Mouse (Mus musculus) lung, adult 2 months (tissue): Measurements from ENCODE around the gene Gm3453.
"Not testable (repeated sequence)": the region's sequence is repeated elsewhere in the genome, so short reads cannot be mapped to it uniquely, and the experiment has no call there.

ENCODE experiments used
- CTCF ChIP-seq: fragments of 200-500 bp; IDR thresholded peaks from 2 replicates; pipeline ENCODE4 v1.5.1; 2011; ENCODE audit warnings: mild to moderate bottlenecking, low read length, control low read depth; ENCODE audit not compliant: insufficient read depth
- POLR2A ChIP-seq: fragments of 200-500 bp; IDR thresholded peaks from 2 replicates; pipeline ENCODE4 v1.6.1; 2011; ENCODE audit warnings: low read depth, mild to moderate bottlenecking, control low read depth, low read length, borderline replicate concordance; ENCODE audit errors: extremely low read depth

- not testable (repeated sequence) for TF ChIP-seq POLR2A, CTCF
These were observed 17.3 kb downstream of the Gm3453 start, which contains the start of gene Gm3248 for GRCm38 (mm10) chr14:5961635-5962034.
